Mouse (Mus musculus) A20 (cell line): ENCODE data around the gene Lrrc8d.
A peak's percentile ranks its signal among the peaks of the same experiment; 100 is the strongest.

Source experiments
- DNase-seq: peaks from one replicate; pipeline ENCODE4 v3.0.0-alpha.2; 2011; ENCODE audit warnings: low read depth, low spot score

The Lrrc8d gene

DNA sequence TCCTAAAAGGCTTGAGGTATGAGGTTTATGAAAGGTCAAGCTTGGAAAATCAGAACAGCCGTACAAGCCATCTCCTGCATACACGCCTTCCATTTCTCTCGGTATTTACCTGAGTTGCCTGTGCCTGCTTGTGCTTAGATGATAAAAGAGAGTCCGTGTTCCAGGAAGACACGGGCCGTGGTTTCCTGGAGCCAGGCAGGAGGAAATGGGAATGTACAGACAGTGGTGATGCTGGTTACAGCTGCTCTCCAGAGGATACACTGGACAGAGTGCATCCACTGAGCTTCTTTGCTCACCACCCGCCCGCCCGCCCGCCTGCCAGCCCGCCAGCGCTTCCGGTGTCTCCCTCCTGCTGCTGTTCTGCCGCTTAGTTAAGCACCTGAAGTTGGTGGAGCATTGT is 116.3 kb downstream of the Lrrc8d start:
- no peak for DNase-seq

DNA sequence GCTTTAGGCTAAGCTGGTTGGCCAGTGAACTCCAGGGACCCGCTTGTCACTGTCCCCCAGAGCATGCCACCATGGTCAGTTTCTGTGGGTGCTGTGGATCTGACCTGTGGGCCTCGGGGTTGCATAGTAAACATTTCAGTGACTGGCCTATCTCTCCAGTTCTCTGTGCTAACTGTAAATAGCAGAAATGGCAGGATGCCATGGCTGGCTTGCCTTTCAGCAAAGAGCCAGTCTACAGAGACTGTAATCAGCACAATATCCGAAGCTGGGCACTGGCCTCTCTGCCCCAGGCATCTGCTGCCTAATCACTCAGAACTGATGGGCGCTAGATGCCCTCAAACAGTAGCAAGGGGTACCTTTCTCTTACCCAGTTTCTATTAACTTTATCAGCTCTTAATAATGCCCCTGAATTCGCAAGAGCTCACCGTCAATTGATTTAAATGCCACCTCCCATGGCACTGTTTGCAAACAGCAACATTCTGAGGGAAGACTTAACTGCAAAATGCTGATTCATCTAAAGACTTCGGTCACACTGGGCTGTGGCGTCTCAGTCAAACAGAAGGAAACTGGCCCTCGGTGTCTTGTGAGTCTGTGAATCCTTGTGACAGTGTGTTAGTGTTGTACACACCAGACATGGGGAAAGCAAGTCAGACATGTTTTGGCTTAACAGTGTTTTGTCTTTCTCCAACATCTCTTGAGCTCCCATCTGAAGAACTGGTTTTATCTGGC is 117.6 kb downstream of the Lrrc8d start:
- no peak for DNase-seq

DNA sequence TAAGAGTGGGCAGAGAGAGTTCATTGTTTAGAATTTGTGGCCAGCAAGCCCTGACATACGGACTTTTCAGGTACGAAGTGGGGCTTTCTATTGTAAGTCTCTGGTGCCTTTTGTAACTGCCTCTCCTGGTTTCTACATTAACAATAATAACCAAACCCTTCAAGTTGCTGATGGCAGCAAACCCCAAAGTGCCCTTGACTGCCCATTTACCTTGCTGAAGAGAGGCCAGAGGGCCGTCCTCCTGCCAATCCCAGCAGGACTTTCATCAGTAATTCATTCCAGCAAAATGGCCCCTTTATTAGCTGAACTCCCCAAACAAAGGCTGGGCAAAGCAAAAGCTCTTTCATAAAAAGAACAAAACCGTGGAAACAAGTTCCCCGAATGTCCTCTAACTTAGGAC is 118.6 kb downstream of the Lrrc8d start:
- no peak for DNase-seq

DNA sequence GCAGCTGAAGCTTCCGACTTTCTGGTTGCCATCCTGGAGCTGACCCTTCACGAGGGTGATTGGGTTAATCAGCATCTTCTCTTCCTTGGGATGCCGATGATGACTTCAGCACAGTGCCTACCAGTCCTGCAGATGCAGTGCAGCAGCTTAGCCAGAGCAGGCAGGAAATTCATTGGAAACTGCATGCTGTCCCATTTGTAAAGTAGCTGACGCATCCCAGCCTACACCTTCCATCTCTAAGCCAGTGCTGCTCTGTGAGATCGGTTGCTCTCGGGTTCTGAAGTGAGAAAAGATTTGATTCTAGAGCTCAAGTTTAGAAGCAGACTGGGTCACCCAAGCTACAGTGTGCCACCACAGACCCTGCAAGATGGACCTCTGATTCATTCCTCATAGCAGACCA is 121.6 kb downstream of the Lrrc8d start:
- DNase-seq = no peak

DNA sequence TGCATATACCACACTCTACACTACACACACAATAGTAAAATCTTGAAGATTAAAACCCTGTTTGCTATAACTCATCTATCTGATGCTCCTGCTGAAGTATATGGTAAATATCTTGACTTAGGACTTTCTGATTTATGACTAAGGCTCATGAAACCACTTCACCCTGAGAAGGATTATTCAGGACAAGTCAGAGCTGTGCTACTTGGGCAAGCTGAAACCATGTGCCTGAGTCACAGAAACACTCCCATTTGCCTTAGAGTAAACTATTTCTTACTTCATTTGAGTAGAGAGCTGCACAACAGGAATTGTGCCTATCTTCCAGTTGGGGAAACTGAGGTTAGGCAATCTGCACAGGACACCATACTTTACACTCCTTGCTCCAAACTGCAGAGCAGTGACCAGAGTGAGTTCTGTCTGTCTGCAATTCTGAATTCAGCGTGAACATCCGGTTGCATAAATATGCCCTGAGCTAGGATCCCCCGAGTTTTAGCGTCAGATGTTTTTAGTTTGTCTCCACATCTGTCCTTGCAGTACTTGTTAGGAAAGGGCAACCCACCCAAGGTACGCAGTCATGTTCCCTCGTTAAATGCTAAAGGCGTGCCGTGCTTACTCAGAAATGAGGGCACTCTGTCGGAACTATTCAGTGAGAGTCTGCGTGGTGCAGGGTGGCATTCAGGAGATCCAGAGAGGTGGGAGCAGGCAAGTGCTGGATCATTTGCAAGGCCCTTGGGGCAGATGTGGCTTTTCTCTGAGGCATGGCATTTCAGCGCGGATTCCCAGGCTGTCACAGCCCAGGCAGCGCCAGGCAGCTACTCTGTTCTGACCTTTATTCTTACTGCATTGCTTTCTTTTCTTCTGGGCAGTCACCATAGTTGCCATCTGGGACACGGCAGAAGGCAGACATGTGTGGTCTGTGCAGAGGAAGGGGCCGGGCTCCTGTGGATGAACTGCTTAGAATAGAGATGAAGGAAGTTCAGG is 123.0 kb downstream of the Lrrc8d start:
- no peak for DNase-seq

DNA sequence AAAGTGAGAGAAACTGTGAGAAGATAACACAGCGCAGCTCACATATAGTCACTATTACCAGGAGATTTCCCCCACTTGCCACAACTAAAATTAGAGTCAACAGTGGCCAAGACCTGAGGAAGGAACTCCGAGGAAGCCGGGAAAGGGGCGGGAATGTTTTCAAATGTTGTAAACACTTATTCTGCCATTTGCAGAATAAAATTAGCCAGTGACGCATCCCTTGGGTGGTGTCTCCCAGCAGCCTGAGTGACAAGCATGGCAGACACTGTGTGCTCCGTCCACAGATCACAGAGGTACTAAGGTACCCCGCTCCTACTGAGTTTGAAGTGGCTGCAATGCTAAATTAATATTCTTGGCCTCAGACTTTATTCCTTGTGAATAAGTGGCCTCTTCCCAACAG is 124.5 kb downstream of the Lrrc8d start:
- DNase-seq = no peak

DNA sequence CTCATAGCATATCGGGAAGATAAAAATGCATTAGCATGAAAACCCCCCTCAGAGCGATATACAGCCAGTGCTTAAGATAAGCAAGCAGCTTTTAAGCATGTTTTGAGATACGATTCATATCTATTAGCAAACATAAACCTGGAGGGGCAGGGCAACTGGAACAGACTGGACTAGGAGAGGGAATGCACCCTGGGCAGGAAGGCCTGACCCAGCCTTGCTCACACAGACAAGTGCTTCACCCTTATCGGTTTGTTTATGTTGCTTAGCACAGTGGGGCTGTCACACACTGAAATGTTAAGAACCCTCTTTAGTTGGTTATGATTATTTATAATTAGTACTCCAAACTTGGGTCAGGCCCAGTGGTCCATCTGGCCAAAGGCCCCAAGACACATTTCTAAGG is 125.1 kb downstream of the Lrrc8d start:
- no peak for DNase-seq

DNA sequence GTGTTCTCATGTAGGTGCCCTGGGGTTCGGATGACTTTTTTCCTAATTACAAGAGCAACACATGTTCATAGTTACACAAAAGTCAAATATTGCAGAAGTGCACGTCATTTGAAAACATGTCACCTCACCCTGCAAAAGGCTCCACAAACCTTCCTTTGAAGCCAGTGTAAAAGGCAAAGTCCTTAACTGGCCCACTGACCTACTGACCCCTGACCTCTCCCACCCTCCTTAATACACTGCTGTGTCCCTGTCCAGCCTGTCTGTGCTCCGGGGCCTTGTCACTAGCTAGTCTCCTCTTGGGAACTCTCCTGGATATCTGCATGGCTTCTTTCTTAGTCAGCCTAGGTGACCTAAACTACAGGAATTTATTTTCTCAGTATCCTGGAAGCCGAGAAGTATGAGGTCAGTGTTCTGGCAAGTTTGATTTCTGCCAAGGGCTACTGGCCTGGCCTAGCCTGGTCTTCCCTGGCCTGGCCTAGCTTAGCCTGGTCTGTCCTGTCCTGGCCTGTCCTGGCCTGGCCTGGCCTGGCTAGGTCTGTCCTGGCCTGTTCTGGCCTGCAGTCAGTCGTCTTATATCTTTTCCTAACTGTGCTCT is 127.2 kb downstream of the Lrrc8d start:
- no peak for DNase-seq

DNA sequence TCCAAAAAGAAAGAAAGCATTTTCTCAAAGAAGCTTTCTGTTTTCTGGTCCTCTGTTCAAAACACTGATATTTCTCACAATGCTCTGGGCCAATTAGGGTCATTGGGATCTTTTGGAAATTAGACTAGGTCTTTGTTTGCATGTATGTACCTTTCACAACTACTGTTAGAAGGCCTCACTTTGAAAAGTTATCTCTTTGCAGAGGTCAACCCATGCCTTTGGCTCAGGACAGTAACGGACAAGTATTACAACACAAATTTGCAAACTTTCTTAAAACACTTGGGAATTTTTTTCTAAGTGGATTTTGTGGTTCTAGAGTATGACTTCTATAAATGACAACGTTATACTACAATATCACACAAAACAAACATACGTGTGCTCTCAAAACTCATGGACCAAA is 128.3 kb downstream of the Lrrc8d start:
- DNase-seq = no peak

DNA sequence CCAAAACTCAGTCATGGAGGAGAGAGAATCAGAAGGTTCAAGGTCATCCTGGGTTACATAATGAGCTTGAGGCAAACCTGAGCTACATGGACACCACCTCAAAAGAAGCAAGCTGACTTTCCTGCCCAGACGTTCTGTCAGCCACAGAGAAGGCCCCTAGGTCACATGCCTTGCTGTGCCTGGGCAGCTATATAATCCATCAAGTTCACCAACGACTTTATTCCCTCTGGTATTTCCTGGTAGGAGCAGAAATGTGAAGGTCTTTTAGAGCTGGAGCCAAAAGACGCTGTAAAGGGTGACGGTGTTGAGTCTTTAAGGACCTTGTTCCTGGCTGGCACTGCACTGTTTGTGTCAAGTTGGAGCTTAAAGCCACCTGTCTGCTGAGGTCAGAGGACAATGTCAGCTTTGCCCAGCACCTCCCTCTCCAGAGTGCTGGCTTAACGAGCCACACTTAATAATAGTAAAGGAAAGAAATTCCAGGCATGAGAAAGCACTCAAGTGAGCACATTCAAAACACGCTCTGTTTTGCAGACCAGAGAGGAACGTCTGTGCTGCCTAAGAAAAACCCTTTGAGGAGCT is 129.3 kb downstream of the Lrrc8d start:
- no peak for DNase-seq

DNA sequence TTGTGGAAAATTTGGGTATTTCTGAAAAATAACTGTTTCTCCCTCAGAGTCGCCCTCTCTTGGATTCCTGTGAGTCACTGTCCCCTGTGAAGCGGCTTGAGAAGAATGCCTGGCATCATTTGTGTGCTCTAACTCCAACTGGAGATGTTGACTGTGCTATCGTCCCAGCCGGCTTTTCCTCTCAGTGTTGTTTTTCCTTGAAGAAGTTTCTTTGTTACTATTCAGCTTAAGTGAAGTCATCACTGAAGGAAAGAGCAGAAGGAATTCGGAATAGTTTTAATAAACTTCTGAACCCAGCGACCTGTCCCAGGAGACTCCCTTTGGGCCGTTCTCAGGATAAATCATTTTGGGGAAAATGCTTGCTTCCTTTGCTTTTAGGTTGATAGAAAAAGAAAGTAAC is 132.4 kb downstream of the Lrrc8d start:
- no peak for DNase-seq

DNA sequence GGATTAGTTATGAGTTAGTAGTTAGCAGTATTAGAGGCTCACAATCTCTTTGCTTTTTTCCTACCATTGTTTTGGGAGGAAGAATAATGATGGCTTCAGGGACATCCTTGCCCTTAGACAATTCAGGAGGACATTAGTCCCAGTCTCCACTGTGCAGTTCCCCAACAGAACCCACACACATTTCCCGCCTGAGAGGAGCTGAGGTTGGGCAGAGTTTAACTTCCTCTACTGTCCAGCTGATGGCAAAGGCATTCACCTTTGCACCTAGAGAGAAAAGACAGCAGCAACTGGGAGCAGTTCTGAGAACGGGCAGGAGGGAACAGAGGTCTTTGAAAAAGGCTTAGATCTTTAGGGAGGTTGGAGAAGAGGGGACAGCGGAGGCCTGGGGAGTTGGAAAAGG is 134.2 kb downstream of the Lrrc8d start:
- no peak for DNase-seq

DNA sequence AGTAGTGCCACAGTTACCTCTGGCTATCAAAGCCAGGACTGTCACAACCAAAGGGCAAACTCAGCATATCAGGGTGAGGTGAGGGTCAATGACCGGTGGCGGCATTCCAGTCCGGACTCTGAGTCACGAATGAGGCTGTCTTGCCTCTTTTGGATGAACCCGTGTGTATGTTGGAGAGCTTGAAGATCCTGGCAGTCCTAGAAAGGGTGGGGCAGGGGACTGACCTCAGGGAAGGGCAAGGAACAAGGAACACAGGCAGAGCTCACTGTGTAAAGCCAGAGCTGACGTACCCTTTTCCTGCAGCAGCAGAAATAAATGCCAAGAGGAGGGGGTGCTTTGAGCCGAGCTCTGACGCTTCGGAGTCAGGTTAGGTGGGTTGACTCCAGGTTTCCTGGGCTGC is 136.2 kb downstream of the Lrrc8d start:
- DNase-seq = no peak

DNA sequence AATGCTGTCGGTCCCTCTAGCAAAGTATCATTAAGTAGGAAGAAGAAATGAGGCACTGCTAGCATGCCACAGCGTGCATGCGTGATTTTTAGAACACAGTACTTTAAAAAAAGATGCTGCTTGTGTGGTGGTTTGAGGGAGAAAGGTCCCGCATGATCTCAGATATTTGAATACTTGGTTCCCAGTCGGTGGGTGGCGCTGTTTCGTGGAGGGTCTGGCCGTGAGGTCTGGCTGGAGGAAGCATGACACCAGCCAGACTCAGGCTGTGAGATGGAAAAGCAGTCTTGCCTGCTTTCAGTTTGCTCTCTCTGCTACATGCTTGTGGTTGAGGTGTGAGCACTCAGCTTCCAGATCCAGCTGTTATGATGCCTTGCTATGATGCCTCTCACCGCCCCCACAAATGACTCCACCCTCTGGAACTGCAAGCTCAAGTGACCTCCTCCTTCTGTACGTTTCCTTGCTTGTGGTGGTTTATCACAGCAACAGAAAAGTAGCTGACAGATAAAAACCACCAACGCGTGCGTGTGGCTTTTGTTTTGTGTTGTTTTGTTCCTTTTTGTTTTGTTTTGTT is 140.1 kb downstream of the Lrrc8d start:
- peak; percentile 60 for DNase-seq

DNA sequence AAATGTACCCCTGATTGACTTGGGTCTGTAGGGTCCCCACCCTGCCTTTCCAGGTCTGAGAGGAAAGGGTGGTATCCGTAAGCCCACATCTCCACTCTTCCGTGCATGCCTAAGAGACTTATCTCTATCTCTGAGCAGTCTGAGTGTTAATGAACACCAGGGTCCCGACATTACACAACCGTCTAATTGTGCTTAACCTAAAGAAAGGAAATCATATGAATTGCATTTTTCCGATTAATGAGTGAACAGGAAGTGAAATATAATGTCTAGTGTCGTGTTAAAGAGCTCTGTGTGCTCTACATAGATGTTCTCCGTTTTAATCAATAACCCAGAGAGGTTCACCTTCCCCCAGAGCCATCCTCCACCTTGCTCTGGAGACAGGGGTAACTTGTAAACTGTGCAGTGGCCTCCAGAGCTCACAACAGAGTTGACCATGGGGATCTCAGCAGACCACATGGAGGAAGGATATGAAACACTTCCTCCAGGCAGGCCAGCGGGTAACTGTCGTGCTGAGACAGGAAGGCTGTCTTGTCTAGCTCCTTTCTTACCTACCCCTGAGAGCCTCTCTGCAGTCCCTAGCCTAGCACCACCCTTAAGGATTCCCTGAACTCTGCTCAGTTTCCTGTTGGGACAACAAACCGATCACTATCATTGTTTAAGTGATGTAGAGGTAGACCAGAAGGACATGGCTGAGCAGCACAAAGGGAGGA is 144.4 kb downstream of the Lrrc8d start:
- no peak for DNase-seq

DNA sequence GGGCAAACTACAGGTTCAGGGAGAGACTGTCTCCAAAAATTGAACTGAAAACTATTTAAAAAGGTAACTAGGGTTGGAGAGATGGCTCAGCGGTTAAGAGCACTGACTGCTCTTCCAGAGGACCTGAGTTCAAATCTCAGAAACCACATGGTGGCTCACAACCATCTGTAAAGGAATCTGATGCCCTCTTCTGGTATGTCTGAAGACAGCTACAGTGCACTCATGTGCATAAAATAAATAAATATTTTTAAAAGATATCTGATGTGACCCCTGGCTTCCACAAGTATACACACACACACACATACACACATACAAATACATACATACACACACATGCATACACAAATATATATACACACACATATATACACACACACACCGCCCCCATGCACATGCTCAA is 145.3 kb downstream of the Lrrc8d start:
- DNase-seq = no peak

DNA sequence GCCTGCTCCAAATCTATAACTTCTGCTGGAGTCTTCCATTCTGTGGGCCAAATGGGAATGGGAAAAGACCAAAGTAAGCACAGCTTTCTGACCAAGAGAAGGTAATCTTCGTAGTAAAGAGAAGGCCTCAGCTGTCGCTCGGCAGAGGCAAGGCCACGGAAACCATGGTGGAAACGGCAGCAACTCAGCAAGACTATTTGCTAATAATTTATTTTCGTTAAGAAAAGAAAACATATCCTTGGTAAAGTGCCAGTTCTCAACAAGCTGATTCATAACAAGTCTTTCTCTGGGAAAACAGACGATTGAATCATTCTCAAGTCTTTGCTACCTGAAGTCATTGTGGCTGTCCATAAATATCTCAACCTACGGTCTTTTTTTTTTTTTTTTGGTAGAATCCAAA is 148.0 kb downstream of the Lrrc8d start:
- no peak for DNase-seq

DNA sequence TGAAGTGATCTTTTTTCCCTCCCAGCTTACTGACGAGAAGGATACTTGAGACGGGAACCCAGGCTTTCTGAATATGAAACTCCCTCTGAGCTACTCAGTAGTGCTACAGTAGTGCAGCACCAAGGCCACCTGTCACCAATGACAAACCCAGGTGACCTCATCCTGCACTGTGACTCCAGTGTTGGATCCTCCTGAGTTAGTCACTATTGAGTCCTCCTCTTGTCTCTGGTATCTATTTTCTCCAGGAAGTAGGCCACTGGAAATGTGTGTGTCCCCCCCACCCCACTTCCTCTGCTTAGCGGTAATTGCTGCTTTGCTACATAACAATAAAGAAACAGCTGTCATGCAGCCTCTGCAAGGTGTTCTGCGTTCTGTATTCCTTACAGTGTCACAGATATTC is 149.5 kb downstream of the Lrrc8d start:
- no peak for DNase-seq

DNA sequence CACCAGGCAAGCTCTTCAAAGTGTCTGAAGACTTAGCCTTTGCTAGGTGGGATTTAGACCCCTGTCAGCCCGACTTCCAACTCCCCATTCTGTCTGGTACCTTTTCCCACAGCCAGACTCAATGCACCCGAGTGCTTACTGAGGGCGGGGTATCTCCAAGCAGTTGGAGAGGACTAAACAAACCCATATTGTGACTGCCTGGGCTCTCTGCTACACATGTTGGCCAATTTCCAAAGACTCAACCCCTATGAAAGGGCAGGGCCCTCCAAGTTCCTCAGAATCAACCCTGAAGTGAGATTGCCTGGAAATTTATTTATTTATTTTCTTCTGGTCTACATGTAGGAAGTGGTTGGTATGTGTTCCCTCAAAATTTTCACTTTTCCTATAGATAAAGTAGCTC is 149.9 kb downstream of the Lrrc8d start:
- DNase-seq = no peak

DNA sequence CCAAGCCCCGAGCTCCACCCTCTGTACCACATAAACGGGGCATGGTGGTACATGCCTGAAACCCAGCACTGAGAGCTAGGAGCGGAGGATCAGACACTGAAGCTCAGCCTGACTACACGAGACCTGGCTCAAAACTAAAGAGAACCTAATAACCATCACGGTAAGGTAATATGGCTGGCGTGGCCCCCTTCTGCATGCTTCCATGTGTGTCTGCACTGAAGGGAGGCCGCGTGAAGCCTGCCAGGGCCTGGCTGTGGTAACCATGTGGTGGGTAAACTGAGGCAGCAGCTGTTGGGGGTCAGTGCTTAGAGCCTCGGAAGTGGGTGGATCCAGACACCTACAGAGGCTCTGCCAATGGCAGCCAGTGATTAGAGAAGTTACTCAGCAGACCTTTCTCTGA is 153.5 kb downstream of the Lrrc8d start:
- DNase-seq = no peak

DNA sequence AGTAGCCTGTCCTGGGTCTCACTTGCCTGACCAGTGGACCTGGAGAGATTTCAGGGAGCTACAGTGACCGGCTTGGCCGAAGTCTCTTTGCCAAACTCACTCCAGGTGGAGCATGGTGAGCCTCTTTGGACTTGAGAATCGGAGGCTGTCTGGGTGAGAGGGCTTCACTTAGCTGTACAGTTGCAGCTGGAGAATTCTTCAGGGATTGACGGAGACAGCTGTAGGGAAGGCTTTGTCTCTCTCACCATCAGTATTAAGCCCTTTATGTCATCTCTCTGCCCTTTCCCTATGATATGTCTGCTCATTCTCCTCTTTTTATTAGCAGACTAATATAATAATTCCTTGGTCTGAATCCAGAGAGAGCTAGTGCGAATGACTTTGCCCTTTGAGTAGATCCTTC is 157.7 kb downstream of the Lrrc8d start:
- no peak for DNase-seq
